Mouse (Mus musculus): ENCODE data around the gene Acsm3. TPM values are rescaled to one million over a fixed set of nuclear protein-coding genes. Genes with fewer than 3 reads are reported as not detected.

The Acsm3 gene
- total RNA-seq, 1 experiment from 2014 or later: not detected

DNA sequence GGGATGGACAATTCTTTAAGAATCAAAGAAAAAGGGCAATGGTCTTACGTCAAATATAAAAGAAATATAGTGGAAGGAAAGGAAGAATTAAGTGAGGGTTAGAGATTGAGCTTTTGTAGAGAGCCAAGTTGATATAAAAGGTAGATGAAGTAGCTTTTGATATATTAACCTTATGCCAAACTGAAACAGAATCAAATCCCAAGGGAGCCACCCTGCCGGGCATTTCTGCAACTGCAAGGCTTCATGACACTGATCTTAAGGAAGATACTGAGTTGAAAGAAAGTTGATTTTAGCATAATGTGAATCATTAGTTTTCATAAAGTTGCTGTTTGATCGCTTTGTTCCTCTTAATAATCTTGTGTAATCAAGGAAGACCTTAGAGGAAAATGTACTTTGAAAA, 28.3 kb downstream of the Acsm3 start:
- ATAC-seq (replicated peaks in 1 of 2; ENCODE audit: insufficient read depth in 1 of 2, low FRiP score in 2 of 2, low TSS enrichment in 1 of 2, low read depth in 1 of 2, poor library complexity in 2 of 2, severe bottlenecking in 2 of 2): no peak

GRCm38 (mm10) chr7:119793586-119794250, 33.0 kb downstream of the Acsm3 start, which contains the start of the genes Rexo5 and Eri2:
Gene Rexo5, plus strand, starts transcription at chr7:119794006.
Gene Eri2, minus strand, starts transcription at chr7:119794058.
- ATAC-seq (replicated peaks in 1 of 2; ENCODE audit: insufficient read depth in 1 of 2, low FRiP score in 2 of 2, low TSS enrichment in 1 of 2, low read depth in 1 of 2, poor library complexity in 2 of 2, severe bottlenecking in 2 of 2): peak; percentile 99

- ATAC-seq (replicated peaks in 1 of 2; ENCODE audit: insufficient read depth in 1 of 2, low FRiP score in 2 of 2, low TSS enrichment in 1 of 2, low read depth in 1 of 2, poor library complexity in 2 of 2, severe bottlenecking in 2 of 2): peak; percentile 56 to 70; a peak in 3 of 4 replicates
Measured at GRCm38 (mm10) chr7:119794251-119794638, 33.5 kb downstream of the Acsm3 start.

GRCm38 (mm10) chr7:119795311-119795710, 34.6 kb downstream of the Acsm3 start:
- ATAC-seq (replicated peaks in 1 of 2; ENCODE audit: insufficient read depth in 1 of 2, low FRiP score in 2 of 2, low TSS enrichment in 1 of 2, low read depth in 1 of 2, poor library complexity in 2 of 2, severe bottlenecking in 2 of 2): no peak

- no peak for ATAC-seq (replicated peaks in 1 of 2; ENCODE audit: insufficient read depth in 1 of 2, low FRiP score in 2 of 2, low TSS enrichment in 1 of 2, low read depth in 1 of 2, poor library complexity in 2 of 2, severe bottlenecking in 2 of 2)
Measured at GRCm38 (mm10) chr7:119800488-119800887, 39.8 kb downstream of the Acsm3 start.

GRCm38 (mm10) chr7:119800991-119801390, 40.3 kb downstream of the Acsm3 start:
- ATAC-seq (replicated peaks in 1 of 2; ENCODE audit: insufficient read depth in 1 of 2, low FRiP score in 2 of 2, low TSS enrichment in 1 of 2, low read depth in 1 of 2, poor library complexity in 2 of 2, severe bottlenecking in 2 of 2): no peak

DNA sequence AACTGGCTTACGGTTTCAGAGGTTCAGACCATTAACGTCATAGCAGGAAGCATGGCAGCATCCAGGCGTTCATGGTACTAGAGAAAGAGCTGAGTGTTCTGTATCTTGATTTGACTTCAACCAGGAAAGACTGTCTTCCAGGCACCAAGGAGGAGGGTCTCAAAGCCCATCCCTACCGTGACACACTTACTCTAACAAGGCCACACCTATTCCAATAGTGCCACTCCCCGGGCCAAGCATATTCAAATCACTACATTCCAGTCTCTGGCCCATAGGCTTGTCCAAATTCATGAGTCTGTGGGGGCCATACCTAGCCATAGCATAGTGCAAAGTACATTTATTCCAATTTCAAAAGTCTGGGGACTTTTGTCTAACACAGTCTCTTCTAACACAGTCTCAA, 46.7 kb downstream of the Acsm3 start:
- no peak for ATAC-seq (replicated peaks in 1 of 2; ENCODE audit: insufficient read depth in 1 of 2, low FRiP score in 2 of 2, low TSS enrichment in 1 of 2, low read depth in 1 of 2, poor library complexity in 2 of 2, severe bottlenecking in 2 of 2)

GRCm38 (mm10) chr7:119808723-119809122, 48.0 kb downstream of the Acsm3 start:
- no peak for ATAC-seq (replicated peaks in 1 of 2; ENCODE audit: insufficient read depth in 1 of 2, low FRiP score in 2 of 2, low TSS enrichment in 1 of 2, low read depth in 1 of 2, poor library complexity in 2 of 2, severe bottlenecking in 2 of 2)

GRCm38 (mm10) chr7:119835371-119835770, 74.6 kb downstream of the Acsm3 start:
- no peak for ATAC-seq (replicated peaks in 1 of 2; ENCODE audit: insufficient read depth in 1 of 2, low FRiP score in 2 of 2, low TSS enrichment in 1 of 2, low read depth in 1 of 2, poor library complexity in 2 of 2, severe bottlenecking in 2 of 2)

- ATAC-seq (replicated peaks in 1 of 2; ENCODE audit: insufficient read depth in 1 of 2, low FRiP score in 2 of 2, low TSS enrichment in 1 of 2, low read depth in 1 of 2, poor library complexity in 2 of 2, severe bottlenecking in 2 of 2): peak; percentile 7 to 42; a peak in 1 of 4 replicates
Measured at GRCm38 (mm10) chr7:119835996-119836777, 75.5 kb downstream of the Acsm3 start.

Other genes starting within 250 kb of the Acsm3 start
- not detected in 2 replicates for gene Acsm5, start 241.5 kb upstream of the Acsm3 start, total RNA-seq (2017)
- gene Pdilt, start 237.4 kb upstream of the Acsm3 start, total RNA-seq (2017): not detected in 2 replicates
- gene Acsm2, start 206.6 kb upstream of the Acsm3 start, total RNA-seq (2017): not detected in 2 replicates
- gene Acsm1, start 153.9 kb upstream of the Acsm3 start, total RNA-seq (2017): not detected in 2 replicates
- not detected in 2 replicates for gene Acsm4, start 70.9 kb upstream of the Acsm3 start, total RNA-seq (2017)
- 119 and 154 TPM in 2 replicates for gene Thumpd1, start 40.1 kb upstream of the Acsm3 start, total RNA-seq (2017)
- 30.9 and 35.1 TPM in 2 replicates for gene Rexo5, start 33.1 kb downstream of the Acsm3 start, total RNA-seq (2017)
- gene Eri2, start 33.1 kb downstream of the Acsm3 start, total RNA-seq (2017): 14.0 and 14.8 TPM in 2 replicates
- gene Lyrm1, start 134.9 kb downstream of the Acsm3 start, total RNA-seq (2017): 5.9 and 6.9 TPM in 2 replicates
- gene Dcun1d3, start 135.4 kb downstream of the Acsm3 start, total RNA-seq (2017): 9.3 and 10.8 TPM in 2 replicates

Measured in hematopoietic stem cell, adult 5-6 weeks (primary cell).